Mouse (Mus musculus): Measurements from ENCODE around the gene Stac2.

DNA sequence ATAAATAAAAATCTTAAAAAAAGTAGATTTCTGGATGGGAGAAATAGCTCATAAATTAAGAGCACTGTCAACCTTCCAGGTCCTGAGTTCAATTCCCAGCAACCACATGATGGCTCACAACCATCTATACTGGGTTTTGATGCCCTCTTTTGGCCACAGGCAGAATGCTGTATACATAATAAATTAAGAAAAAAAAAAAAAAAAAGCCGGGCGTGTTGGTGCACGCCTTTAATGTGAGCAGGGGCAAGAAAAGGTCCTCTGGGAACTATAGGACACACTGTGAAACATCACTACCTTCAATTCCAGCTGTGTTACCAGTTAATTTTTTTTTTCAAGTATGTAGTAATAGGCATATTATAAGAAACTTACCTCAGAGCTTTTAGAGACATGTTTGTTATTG is 48.1 kb upstream of the Stac2 start:
- TF ChIP-seq CTCF (IDR thresholded peaks at IDR 0.05; ENCODE audit: low read depth, low read length): no peak
- no peak for TF ChIP-seq GATA2 (IDR thresholded peaks at IDR 0.05; ENCODE audit: borderline replicate concordance, low read depth, low read length)
